9 mouse cellular contexts compared by ENCODE assay signal in the genomic region with DNA sequence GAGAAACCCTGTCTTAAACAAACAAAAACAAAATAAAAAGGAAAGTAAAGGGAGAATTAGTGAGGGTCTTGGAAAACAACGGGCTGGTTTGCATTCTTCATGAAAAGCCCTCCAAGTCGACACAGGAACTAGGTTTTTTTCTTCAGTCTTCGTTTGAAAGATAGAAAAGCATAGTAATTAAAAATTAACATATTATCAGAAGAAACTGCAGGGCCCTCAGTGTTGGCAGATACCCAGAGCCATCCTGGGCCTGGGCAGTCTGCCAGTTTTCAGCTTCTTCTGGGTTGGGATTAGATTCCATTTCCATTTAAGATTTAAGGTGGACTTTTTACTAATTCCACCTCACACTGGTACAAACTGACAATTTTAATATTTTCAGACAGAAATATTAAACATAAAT.
A peak's percentile ranks its signal among the peaks of the same experiment; 100 is the strongest.
DNase-seq lines count a peak whose midpoint lies in the region; ATAC-seq and TF ChIP-seq lines count a peak whose summit lies in the region.
"Had no signal": no experiment of that assay in that cellular context is flagged by ENCODE, and none has a peak within 500 bp of the region (broad histone marks: within the 10 kb centered on the region; RNA-seq: fewer than 3 reads in every experiment).

No protein-coding gene starts in this region.

- intact Hi-C loops in left cerebral cortex, postnatal 4 days (cut with DNase I) = no loop called here

- DNase-seq in left cerebral cortex, postnatal 4 days = peak; percentile 71
- no peak for DNase-seq in left cerebral cortex, adult 8-10 months (ENCODE audit: low spot score in 2 of 2)
- DNase-seq in Muller cell, postnatal 12 days (ENCODE audit: inconsistent ontology term) = peak; percentile 47
- DNase-seq in adrenal gland, postnatal 25 days = peak; percentile 62
- DNase-seq in kidney, adult 2 months = peak; percentile 84
- no peak for DNase-seq in thymus, adult 2 months

- H3K27ac ChIP-seq in kidney, adult 2 months (ENCODE audit: insufficient read depth, low read depth, low read length) = no peak overlapping the region
- H3K27ac ChIP-seq in thymus, adult 2 months (ENCODE audit: control insufficient read depth, insufficient read depth, low read length) = no peak overlapping the region
- no peak overlapping the region for H3K27ac ChIP-seq in hindbrain, embryonic 16.5 days (ENCODE audit: low read depth, low read length)

- WGBS in kidney, adult 2 months = 11% methylated on average over 3 of the region's 3 CpGs
- 85% methylated on average over 3 of the region's 3 CpGs for WGBS in thymus, adult 2 months
- WGBS in hindbrain, embryonic 16.5 days = 22% methylated on average over 3 of the region's 3 CpGs

- TF ChIP-seq CTCF in kidney, adult 2 months (conservative IDR thresholded peaks at IDR 0.05; ENCODE audit: insufficient read depth, insufficient read length, low read depth, low read length) = no peak
- TF ChIP-seq CTCF in thymus, adult 2 months (IDR thresholded peaks at IDR 0.05; ENCODE audit: borderline replicate concordance, control insufficient read depth, extremely low read depth, insufficient read depth, low read length, poor library complexity) = no peak

- no peaks in the 10 kb centered on the region for H3K36me3 ChIP-seq in kidney, adult 2 months (ENCODE audit: control insufficient read depth, insufficient read depth, low read length)
- no peaks in the 10 kb centered on the region for H3K36me3 ChIP-seq in thymus, adult 2 months (ENCODE audit: control insufficient read depth, insufficient read depth, low read length)
- H3K36me3 ChIP-seq in hindbrain, embryonic 16.5 days (ENCODE audit: control insufficient read depth, insufficient read depth, low read length) = no peaks in the 10 kb centered on the region

- H3K9ac ChIP-seq in hindbrain, embryonic 16.5 days (ENCODE audit: low read depth, low read length) = no peak overlapping the region

- no peak for TF ChIP-seq POLR2A in kidney, adult 2 months (IDR thresholded peaks at IDR 0.05; ENCODE audit: low read depth, low read length)
- TF ChIP-seq POLR2A in thymus, adult 2 months (IDR thresholded peaks at IDR 0.05; ENCODE audit: control insufficient read depth, extremely low read depth, insufficient read depth, low read length, poor library complexity) = no peak

- H3K4me3 ChIP-seq in kidney, adult 2 months (ENCODE audit: insufficient read depth, low read depth, low read length) = no peak overlapping the region
- no peak overlapping the region for H3K4me3 ChIP-seq in thymus, adult 2 months (ENCODE audit: control insufficient read depth, insufficient read depth, low read length)
- no peak overlapping the region for H3K4me3 ChIP-seq in hindbrain, embryonic 16.5 days (ENCODE audit: low read length)
- H3K4me3 ChIP-seq: myocyte had no signal

- no peak for ATAC-seq in activated CD4-positive, CD25-positive, alpha-beta regulatory T cell, adult 4 months
- ATAC-seq in hindbrain, embryonic 16.5 days = no peak

- H3K4me2 ChIP-seq in hindbrain, embryonic 16.5 days (ENCODE audit: low read length) = no peak overlapping the region

- no peaks in the 10 kb centered on the region for H3K27me3 ChIP-seq in kidney, adult 2 months (replicated peaks; ENCODE audit: control insufficient read depth, insufficient read depth, low read length)
- no peaks in the 10 kb centered on the region for H3K27me3 ChIP-seq in thymus, adult 2 months (ENCODE audit: control insufficient read depth, insufficient read depth, low read length)
- H3K27me3 ChIP-seq in hindbrain, embryonic 16.5 days (replicated peaks; ENCODE audit: control insufficient read depth, insufficient read depth, low read length) = no peaks in the 10 kb centered on the region

- no peaks in the 10 kb centered on the region for H3K9me3 ChIP-seq in hindbrain, embryonic 16.5 days (ENCODE audit: control insufficient read depth, low read length)

- H3K4me1 ChIP-seq in kidney, adult 2 months (ENCODE audit: control insufficient read depth, insufficient read depth, low read length) = peaks cover 3% of the 10 kb centered on the region; the same call in 1 of the 2 replicates
- H3K4me1 ChIP-seq in thymus, adult 2 months (replicated peaks; ENCODE audit: control insufficient read depth, insufficient read depth, low read length) = no peaks in the 10 kb centered on the region
- no peaks in the 10 kb centered on the region; the same call in 1 of the 2 replicates for H3K4me1 ChIP-seq in hindbrain, embryonic 16.5 days (ENCODE audit: control insufficient read depth, insufficient read depth, low read depth, low read length)

Comparison
In these comparisons a context has a peak if more than half of its experiments do, and no peak if none do; other contexts are left out.
1. DNase-seq: peak in left cerebral cortex, postnatal 4 days (single experiment), Muller cell, postnatal 12 days (single experiment), adrenal gland, postnatal 25 days (single experiment) and kidney, adult 2 months (single experiment); none in left cerebral cortex, adult 8-10 months (0 of 2) and thymus, adult 2 months (single experiment).